Mouse (Mus musculus) small intestine, adult 2 months (tissue): ENCODE measurements around the gene Pou6f1. TPM values are rescaled to one million over a fixed set of nuclear protein-coding genes. Genes with fewer than 3 reads are reported as not detected.

Experiments
- H3K27ac ChIP-seq: fragments of 200-500 bp; 2 replicates; pipeline ENCODE4 v1.5.1; 2012; ENCODE audit warnings: low read depth, low read length, control low read depth, inconsistent platforms; ENCODE audit not compliant: insufficient read depth
- H3K27me3 ChIP-seq: fragments of 200-500 bp; 2 replicates; pipeline ENCODE4 v1.6.1; 2012; ENCODE audit warnings: mild to moderate bottlenecking, moderate library complexity, low read length, inconsistent platforms; ENCODE audit not compliant: control insufficient read depth, insufficient read depth
- H3K36me3 ChIP-seq: fragments of 200-500 bp; 2 replicates; pipeline ENCODE4 v1.6.1; 2012; ENCODE audit warnings: mild to moderate bottlenecking, low read length, control low read depth, inconsistent platforms; ENCODE audit not compliant: control insufficient read depth, insufficient read depth
- H3K4me1 ChIP-seq: fragments of 200-500 bp; 2 replicates; pipeline ENCODE4 v1.6.1; 2012; ENCODE audit warnings: low read length, inconsistent platforms, mixed read lengths; ENCODE audit not compliant: control insufficient read depth, insufficient read depth, insufficient read length
- H3K4me3 ChIP-seq: fragments of 200-500 bp; 2 replicates; pipeline ENCODE4 v1.5.1; 2012; ENCODE audit warnings: low read depth, mild to moderate bottlenecking, control low read depth, inconsistent platforms, low read length, moderate library complexity
- CTCF ChIP-seq: fragments of 200-500 bp; IDR thresholded peaks from 2 replicates; pipeline ENCODE4 v1.5.1; 2012; ENCODE audit warnings: low read depth, mild to moderate bottlenecking, control low read depth, inconsistent platforms, low read length, moderate library complexity, mixed read lengths; ENCODE audit not compliant: insufficient replicate concordance, insufficient read length; ENCODE audit errors: extremely low read depth
- POLR2A ChIP-seq: fragments of 200-500 bp; IDR thresholded peaks from 2 replicates; pipeline ENCODE4 v1.6.1; 2012; ENCODE audit warnings: low read depth, mild to moderate bottlenecking, control low read depth, inconsistent platforms, low read length, moderate library complexity
- WGBS: fragments of 180-500 bp; shearing (Covaris S2); methylation state at CpG from one replicate; pipeline ENCODE4 v1.1.7; 2018; 5-methylcytosine and 5-hydroxymethylcytosine counted together
- polyA plus RNA-seq: library from polyadenylated mRNA; depleted of rRNA; stranded (reverse); fragments of >200 nt; gene quantifications from 2 replicates; pipeline ENCODE4 v1.2.3, GENCODE M21; 2012; rRNA removed

Gene Pou6f1
- 7.2 and 12.0 TPM in 2 replicates for polyA plus RNA-seq

DNA sequence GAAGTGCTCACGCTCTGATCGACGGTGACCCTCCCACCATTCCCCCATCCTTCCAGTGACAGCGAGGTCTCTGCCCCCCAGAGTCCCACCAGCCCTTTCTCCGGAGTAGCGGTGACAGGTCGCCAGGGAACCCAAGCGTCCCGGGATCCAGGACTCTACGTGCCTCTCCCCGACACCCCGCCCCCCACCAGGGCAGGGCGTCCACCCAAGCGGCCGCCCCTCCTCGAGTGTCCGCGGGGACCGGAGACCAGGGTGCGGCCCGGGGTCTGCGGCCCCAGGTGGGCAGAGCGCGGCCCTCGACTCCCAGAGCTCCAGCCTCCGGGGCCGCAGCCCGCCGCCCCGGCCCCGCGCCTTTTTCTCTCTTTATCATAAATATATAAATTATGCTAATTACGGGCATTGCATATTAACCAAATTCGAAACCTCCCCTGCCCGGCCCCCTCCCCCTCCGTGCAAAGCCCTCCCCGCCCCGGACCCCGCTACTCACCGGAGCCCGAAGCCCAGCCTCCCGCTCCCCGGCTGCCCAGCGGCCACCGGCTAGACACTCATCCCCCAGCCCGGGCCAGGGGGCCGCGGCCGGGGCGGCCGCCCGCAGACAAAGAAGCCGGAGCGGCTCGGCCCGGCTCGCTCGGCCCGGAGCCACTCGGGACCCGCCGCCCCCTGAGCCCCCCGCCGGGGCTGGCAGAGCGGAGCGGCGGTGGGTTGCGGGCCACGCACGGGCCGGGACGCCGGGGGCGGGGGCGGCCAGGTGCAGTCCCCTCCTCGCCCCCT, at the start of gene Pou6f1:
TSS of gene Pou6f1 (minus strand) at position 709 of the 771 bp plus-strand sequence.
- TF ChIP-seq CTCF (no peak), POLR2A (no peak)
- Histone ChIP-seq H3K36me3 (no peaks in the 10 kb centered on the region), H3K4me1 (peaks cover 9% of the 10 kb centered on the region), H3K4me3 (peak within 1 kb of the TSS; percentile 66), H3K27me3 (no peaks in the 10 kb centered on the region; the same call in 1 of the 2 replicates), H3K27ac (peak within 1 kb of the TSS; percentile 35)
- WGBS = under 1% methylated on average over 75 of the region's 76 CpGs

DNA sequence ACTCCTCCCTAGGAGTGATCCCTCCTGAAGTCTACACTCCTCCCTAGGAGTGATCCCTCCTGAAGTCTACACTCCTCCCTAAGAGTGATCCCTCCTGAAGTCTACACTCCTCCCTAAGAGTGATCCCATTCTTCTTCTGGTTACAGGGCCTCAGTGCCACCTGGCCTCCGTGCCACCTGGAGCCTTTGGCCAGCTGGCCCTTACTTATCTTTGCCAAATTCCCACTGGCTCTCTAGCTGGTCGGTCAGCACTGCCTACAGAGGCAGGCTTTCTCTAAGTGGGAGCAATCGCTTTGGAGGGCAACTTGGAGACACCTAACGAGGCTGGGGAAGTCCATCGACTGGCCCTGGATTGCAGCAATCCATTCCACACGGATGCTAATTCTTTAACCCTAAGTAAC, 46.4 kb upstream of the Pou6f1 start:
- 77% methylated on average over 6 of the region's 6 CpGs for WGBS

DNA sequence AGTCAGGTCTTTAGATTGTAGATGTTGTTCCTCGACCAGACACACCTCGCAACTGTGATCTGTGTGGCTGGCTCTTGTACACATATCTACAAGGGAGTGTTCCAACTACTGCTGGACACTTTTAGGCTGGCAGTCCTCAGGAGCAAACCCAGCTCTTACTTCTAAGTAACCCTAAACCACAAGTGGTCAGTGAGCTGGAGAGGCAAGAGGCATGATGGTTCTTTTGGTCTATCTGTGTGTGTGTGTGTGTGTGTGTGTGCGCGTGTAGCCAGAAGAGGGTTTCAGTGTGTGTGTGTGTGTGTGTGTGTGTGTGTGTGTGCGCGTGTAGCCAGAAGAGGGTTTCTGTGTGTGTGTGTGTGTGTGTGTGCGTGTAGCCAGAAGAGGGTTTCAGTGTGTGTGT, 42.7 kb upstream of the Pou6f1 start:
- H3K27me3 ChIP-seq = no peaks in the 10 kb centered on the region
- H3K27ac ChIP-seq = no peak overlapping the region
- no peak for TF ChIP-seq POLR2A
- TF ChIP-seq CTCF = no peak
- peaks cover 8% of the 10 kb centered on the region; the same call in 1 of the 2 replicates for H3K4me1 ChIP-seq
- no peaks in the 10 kb centered on the region for H3K36me3 ChIP-seq
- 89% methylated on average over 7 of the region's 7 CpGs for WGBS
- no peak overlapping the region for H3K4me3 ChIP-seq

More for the DNA sequence above, 46.4 kb upstream of the Pou6f1 start:
- TF ChIP-seq CTCF (no peak), POLR2A (no peak)
- Histone ChIP-seq H3K27me3 (no peaks in the 10 kb centered on the region), H3K4me3 (no peak overlapping the region), H3K4me1 (peaks cover 2% of the 10 kb centered on the region; the same call in 1 of the 2 replicates), H3K27ac (no peak overlapping the region), H3K36me3 (no peaks in the 10 kb centered on the region; the same call in 1 of the 2 replicates)

DNA sequence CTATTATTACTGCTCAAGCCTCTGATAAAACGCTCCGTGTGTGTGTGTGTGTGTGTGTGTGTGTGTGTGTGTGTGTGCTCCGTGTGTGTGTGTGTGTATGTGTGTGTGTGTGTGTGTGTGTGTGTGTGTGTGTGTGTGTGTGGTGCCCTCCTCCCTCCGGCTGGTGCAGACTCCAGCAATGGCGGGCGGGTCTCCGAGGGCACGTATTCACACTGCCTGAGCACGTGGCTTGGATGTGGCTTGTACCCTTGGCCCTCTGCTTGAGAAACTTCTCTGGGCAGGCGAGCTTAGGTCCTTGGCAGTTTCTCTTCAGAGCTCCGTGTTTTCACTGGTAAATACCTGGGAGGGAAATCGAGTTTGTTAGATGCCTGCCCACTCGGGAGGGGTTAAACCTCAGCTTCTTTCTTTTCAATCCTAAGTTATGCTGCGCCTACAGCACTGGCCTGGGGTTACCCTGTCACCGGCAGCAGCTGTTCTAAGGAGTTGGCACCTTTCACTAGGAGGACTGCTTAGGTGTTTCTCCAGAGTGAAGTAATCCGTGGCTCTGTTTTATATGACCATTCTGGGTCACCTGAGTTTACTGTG, 41.5 kb upstream of the Pou6f1 start:
- Histone ChIP-seq H3K27me3 (no peaks in the 10 kb centered on the region), H3K36me3 (no peaks in the 10 kb centered on the region), H3K4me1 (peaks cover 8% of the 10 kb centered on the region; the same call in 1 of the 2 replicates), H3K27ac (no peak overlapping the region), H3K4me3 (no peak overlapping the region)
- TF ChIP-seq POLR2A (no peak), CTCF (no peak)
- 44% methylated on average over 14 of the region's 16 CpGs for WGBS

DNA sequence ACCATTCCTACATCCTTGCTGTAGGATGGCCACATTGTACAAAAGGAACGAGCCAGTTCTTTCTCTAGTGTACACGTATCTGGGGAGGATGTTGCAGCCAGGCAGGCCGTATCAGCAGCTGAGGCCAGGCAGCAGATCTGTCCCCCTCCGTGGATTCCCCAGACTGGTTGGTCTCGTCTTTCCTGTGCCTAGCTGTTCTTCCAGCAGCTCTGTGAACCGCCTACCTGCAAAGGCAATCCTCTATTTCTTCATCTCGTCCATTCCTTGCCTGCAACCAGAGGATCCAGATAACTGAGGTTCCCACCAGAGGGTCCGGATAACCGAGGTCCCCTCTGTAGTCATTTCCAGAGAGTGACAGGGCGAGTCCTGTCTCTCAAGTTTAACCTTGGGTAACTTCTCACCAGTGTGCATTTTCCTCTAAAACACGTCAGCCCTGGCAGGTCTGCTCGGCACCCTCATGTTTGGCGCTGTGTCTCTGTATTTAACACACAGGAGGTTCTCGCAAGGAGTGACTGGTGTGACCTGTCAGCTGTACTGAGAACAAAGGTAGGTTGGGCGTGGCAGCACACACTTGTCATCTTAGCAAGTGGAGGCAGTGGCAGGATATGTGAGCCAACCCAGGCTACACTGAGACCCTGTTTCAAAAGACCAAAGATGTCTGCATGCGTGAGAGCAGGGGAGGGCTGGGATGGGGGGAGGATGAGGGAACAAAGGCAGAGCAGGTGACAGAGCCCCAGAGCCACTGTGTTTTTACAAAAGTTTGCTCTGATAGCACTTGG, 40.4 kb upstream of the Pou6f1 start:
- Histone ChIP-seq H3K27ac (0 out of 2 replicates have a peak overlapping the region, but pooled peaks have one; percentile 30), H3K36me3 (no peaks in the 10 kb centered on the region), H3K4me3 (no peak overlapping the region), H3K27me3 (no peaks in the 10 kb centered on the region), H3K4me1 (peaks cover 8% of the 10 kb centered on the region; the same call in 1 of the 2 replicates)
- 47% methylated on average over 16 of the region's 16 CpGs for WGBS
- TF ChIP-seq POLR2A = no peak
- TF ChIP-seq CTCF = no peak

DNA sequence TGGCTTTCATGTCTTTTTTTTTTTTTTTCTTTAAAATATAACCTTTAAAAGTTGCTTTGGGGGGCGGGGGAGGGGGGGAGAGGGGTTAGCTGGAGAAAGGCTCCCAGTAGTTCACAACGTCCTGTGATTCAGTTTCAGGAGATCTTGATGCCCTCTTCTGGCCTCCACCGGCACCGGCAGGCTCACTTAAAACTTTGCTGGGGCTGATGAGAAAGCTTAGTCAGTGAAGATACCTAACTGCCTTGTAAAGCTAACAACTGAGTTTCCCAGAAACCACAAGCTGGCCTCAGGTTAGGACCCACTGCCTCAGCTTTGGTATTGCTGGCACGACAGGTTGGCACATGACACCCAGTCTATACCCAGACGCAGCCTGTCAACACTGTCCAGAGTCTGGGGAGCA, 37.9 kb upstream of the Pou6f1 start:
- Histone ChIP-seq H3K4me3 (no peak overlapping the region), H3K27ac (no peak overlapping the region), H3K4me1 (peaks cover 15% of the 10 kb centered on the region), H3K36me3 (no peaks in the 10 kb centered on the region), H3K27me3 (no peaks in the 10 kb centered on the region)
- WGBS = 17% methylated on average over 6 of the region's 6 CpGs
- TF ChIP-seq POLR2A (no peak), CTCF (peak; percentile 51; the same call in 1 of the 2 replicates)
